Mouse (Mus musculus): ENCODE results near the gene Cnppd1.

The Cnppd1 gene

GRCm38 (mm10) chr1:75142301-75143261, at the start of gene Cnppd1, which contains the start of gene Retreg2:
Cnppd1 (minus strand) TSS chr1:75142711.
Retreg2 (plus strand) TSS chr1:75142778.
- DNase-seq (ENCODE audit: low read depth, low spot score) = peak; percentile 83

DNA sequence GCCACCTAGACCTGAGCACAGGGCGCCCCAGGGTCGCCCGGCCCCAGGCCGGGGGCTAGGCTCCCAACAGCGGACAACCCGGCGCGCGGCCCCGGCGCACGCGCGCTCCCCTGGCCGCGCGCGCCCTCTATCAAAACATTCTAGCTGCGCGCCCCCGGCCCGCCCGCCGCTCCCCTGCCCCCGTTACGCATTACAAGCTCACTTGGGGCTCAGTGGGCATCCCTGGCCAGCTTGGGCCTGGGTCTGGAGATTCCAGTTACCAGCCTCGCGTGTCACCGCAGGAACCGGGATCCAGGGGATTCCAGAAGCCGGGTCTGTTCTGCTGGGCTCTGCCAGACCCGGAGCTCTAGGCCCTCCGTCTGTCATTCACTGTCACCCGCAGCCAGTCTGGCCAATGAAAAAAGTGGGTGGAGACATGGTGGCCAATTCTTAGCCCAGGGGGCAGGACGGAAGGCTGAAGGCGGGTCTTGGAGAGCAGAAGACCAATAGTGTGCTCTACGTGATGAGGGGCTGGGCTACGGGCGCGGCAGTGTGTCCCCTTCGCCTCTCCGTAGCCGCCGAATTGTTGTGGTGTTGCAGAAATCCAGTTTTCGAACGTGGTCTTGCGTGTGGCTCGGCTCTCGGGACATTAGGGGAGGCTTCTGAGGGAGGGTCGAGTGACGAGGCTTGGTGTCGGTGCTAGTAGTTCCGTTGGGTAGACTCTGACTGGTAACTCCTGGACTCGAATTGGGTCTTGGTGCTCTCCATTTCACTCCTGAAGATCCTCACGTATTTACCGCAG, 49.3 kb upstream of the Cnppd1 start, which contains the start of the genes Ankzf1 and Atg9a:
Ankzf1 (plus strand) TSS at position 530 of the 781 bp plus-strand sequence.
Atg9a (minus strand) TSS at position 575 of the 781 bp plus-strand sequence.
- peak; percentile 95 for DNase-seq (ENCODE audit: low read depth, low spot score)

GRCm38 (mm10) chr1:75191258-75191621, 48.7 kb upstream of the Cnppd1 start:
- DNase-seq (ENCODE audit: low read depth, low spot score) = no peak

DNA sequence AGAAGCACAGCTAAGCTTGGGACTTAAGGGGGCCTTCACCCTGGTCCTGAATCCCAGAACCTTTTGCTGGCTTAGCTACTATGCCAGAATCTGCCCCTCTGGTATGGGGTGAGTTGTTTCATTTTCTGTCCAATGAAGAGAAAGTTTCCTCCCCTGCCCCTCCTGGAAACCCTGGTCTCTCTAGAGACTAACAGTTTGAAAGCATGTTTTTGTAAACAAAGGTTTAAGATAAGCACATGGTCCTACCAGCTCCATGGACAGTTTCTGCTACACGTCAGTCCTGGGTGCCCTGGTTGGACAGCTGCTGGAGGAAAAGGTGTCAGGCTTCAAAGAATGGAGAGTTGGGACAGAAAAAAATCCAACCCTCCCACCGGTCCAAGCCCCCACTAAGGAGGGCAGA, 48.1 kb upstream of the Cnppd1 start:
- no peak for DNase-seq (ENCODE audit: low read depth, low spot score)

- DNase-seq (ENCODE audit: low read depth, low spot score) = no peak
Measured at GRCm38 (mm10) chr1:75187914-75188483, 45.5 kb upstream of the Cnppd1 start.

- no peak for DNase-seq (ENCODE audit: low read depth, low spot score)
Measured at GRCm38 (mm10) chr1:75187126-75187525, 44.6 kb upstream of the Cnppd1 start.

GRCm38 (mm10) chr1:75185495-75185894, 43.0 kb upstream of the Cnppd1 start:
- no peak for DNase-seq (ENCODE audit: low read depth, low spot score)

GRCm38 (mm10) chr1:75182160-75182559, 39.6 kb upstream of the Cnppd1 start:
- no peak for DNase-seq (ENCODE audit: low read depth, low spot score)

DNA sequence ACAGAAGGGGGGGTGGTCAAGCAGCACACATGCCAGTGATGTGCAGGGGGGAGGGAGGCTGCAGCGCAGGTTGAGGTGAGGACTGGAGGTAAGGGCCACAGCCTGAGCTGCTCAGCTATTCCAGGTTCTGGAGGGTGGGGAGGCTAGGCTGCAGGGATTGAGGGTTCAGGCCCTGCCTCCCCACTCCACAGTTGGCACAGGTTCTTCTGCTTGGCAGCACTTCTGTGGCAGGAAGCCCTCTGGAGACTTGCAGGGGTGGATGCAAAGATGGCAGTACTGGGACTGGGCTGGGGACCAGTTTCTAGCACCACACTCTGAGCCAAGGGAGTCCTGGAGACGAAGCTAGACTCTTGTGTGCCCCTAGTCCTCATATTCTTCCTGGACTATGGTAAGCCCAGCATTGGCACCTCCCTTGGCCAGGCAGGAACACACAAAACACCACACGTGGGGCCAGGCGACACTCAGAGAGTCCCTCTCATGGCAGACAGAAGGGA, 38.9 kb upstream of the Cnppd1 start:
- no peak for DNase-seq (ENCODE audit: low read depth, low spot score)

DNA sequence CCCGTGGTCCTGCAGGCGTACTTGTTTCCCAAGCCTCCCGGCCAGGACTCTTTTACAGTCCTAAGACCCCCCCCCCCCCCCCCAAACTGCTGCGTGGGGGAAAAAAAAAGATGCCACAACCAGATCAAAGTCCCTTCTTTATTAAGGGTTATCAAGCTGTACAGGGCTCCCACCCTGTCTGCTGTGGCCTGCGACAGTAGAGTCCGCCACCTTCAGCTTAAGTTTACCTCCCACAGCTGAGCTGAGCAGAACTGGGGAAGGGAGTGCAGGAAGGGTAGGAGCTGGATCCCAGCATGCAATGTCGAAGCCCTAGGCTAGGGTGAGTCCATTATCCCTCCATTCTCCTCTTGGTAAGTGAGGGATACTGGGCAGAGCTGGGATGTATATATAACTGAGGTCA, 38.2 kb upstream of the Cnppd1 start:
- no peak for DNase-seq (ENCODE audit: low read depth, low spot score)

DNA sequence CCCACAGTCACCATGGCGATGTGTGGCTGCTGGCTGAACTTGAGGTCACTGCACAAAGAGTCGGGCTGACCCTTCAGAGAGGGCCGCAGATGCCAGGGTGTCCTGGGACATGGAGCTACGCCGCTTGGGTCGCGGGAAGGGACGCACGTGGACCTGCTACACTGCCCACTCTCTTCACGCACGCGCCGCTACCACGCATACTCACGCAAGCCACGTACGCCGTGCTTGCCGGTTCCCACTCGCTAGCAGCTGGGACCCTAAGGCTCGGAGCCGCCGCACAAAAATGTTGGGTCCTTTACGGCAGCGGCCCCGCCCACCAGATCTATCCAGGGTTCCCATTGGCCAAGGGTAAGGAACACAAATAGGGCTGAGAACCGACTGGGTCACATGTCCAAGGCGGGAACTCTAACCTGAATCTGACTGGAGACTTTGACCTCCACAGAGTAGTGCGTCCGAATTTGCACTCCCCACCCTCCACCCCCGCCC, 37.6 kb upstream of the Cnppd1 start, which contains the start of gene Abcb6:
Abcb6 (minus strand) TSS at position 288 of the 486 bp plus-strand sequence.
- peak; percentile 72 for DNase-seq (ENCODE audit: low read depth, low spot score)

GRCm38 (mm10) chr1:75179334-75180104, 37.0 kb upstream of the Cnppd1 start:
- no peak for DNase-seq (ENCODE audit: low read depth, low spot score)

- DNase-seq (ENCODE audit: low read depth, low spot score) = peak; percentile 90
Measured at GRCm38 (mm10) chr1:75168472-75169464, 26.3 kb upstream of the Cnppd1 start, which contains the start of gene Zfand2b. Zfand2b (plus strand) TSS chr1:75168646.

DNA sequence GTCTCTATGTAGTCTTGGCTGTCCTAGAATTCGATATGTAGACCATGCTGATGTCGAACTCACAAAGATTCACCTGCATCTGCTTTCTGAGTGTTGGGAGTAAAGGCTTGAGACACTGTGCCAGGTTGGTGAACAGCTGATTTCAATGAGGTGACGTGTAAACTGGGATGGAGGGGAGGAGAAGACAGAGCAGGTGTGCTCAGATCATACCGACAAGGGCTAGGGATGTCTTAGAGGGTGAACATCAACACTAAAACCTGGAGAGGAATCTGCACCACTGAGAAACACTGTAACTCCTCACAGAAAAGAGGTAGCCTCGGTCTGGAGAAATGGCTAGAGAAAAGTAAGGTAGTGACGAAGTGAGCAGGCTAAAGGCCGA, 25.6 kb upstream of the Cnppd1 start:
- no peak for DNase-seq (ENCODE audit: low read depth, low spot score)

- DNase-seq (ENCODE audit: low read depth, low spot score) = no peak
Measured at GRCm38 (mm10) chr1:75160256-75160617, 17.7 kb upstream of the Cnppd1 start.

GRCm38 (mm10) chr1:75159540-75160255, 17.2 kb upstream of the Cnppd1 start:
- no peak for DNase-seq (ENCODE audit: low read depth, low spot score)

DNA sequence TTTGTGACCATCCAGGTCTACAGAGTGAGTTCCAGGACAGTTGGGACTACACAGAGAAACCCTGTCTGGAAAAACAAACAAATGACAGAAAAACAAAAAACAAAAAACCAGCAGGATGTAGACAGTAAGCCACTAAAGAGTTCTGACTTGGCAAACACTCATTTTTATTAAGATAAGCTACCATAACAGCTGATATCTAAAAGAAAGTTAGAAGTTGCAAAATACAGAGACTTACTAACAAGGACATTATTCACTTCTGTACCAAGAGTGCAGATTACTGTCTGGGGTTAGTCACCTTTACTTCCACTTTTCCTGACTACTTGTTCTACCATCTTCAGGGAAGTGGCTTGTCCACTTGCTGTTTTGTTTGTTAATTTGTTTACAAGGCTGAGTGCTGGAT, 16.5 kb upstream of the Cnppd1 start:
- no peak for DNase-seq (ENCODE audit: low read depth, low spot score)

DNA sequence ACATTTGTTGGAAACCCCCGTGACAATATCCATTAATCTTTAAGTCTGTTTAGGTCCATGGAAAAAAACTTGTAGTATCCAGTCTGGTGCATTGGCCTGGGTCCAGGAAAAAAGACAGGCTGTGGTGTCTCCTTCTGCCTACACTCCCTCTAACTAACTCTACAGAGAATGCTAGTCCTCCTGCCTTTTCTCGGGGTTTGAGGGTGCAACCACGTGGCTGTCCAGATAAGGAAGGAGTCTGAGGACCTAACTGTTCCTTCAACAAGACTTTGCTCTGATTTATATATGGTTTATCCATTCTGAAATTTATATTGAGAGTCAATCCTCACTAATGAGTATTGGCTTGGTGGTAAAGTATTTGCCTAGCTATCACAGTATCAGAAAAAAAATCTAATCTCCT, 13.3 kb upstream of the Cnppd1 start:
- DNase-seq (ENCODE audit: low read depth, low spot score) = no peak

GRCm38 (mm10) chr1:75148727-75149126, 6.2 kb upstream of the Cnppd1 start:
- no peak for DNase-seq (ENCODE audit: low read depth, low spot score)
